Mouse (Mus musculus) thymus, postnatal 0 days (tissue): ENCODE results near the gene Lrrc61. TPM values are rescaled to one million over a fixed set of nuclear protein-coding genes. Genes with fewer than 3 reads are reported as not detected.

ENCODE experiments used
- DNase-seq: peaks from one replicate; pipeline ENCODE4 v3.0.0-alpha.2; 2015; ENCODE audit warnings: low spot score
- polyA plus RNA-seq: library from polyadenylated mRNA; unstranded; fragments of >200 nt; fragmentation: Nextera tagmentation; extraction: Ambion mirVana; gene quantifications from 2 replicates; pipeline ENCODE4 v1.2.1, GENCODE M21; 2015

Lrrc61 gene
- polyA plus RNA-seq, 1 experiment from 2014 or later: 6.1 TPM

- DNase-seq: no peak
Measured at GRCm38 (mm10) chr6:48591871-48592270, 37.3 kb downstream of the Lrrc61 start.

- DNase-seq: peak; percentile 62
Measured at GRCm38 (mm10) chr6:48593158-48594042, 38.8 kb downstream of the Lrrc61 start, which contains the start of the genes Repin1 and Gm44965. TSS of gene Repin1 (plus strand) at chr6:48593883. TSS of gene Gm44965 (plus strand) at chr6:48593941.

GRCm38 (mm10) chr6:48594043-48594738 lies 39.6 kb downstream of the Lrrc61 start:
- DNase-seq: peak; percentile 65

GRCm38 (mm10) chr6:48595278-48595677 lies 40.7 kb downstream of the Lrrc61 start:
- no peak for DNase-seq

- no peak for DNase-seq
Measured at GRCm38 (mm10) chr6:48596545-48597232, 42.1 kb downstream of the Lrrc61 start.

DNA sequence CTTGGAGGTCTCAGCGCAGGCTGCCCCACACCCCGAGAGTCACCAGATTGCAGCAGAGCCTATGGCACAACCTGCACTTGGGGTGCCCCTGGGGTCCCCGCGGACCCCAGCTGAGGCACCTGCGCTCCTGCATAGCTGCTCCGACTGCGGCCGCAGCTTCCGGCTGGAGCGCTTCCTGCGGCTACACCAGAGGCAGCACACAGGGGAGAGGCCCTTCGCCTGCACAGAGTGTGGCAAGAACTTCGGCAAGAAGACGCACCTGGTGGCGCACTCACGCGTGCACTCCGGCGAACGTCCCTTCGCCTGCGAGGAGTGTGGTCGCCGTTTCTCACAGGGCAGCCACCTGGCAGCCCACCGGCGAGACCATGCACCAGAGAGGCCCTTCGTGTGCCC lies 42.6 kb downstream of the Lrrc61 start:
- DNase-seq: no peak

DNA sequence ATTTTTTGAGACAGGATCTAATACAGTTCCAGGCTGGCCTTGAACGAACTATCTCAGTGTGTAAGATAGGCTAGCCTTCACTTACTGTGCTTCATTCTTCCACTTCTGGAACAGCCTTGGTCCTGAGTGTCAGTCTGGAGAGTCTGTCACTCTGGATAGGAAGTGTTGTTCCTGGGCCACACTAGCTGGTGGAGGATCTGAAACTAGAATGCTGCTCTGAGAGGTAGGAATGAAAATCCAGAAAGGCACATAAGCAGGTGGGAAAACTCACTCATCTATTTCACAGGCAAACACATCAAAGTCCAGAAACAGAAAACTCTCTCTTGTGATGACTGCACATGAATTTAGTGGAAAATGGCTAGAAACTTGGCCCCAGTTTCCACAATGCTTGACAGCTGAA lies 46.0 kb downstream of the Lrrc61 start:
- no peak for DNase-seq

GRCm38 (mm10) chr6:48601271-48602079 lies 46.9 kb downstream of the Lrrc61 start, which contains the start of gene Zfp775:
TSS of gene Zfp775 (plus strand) at chr6:48602063.
- DNase-seq: peak; percentile 92

DNA sequence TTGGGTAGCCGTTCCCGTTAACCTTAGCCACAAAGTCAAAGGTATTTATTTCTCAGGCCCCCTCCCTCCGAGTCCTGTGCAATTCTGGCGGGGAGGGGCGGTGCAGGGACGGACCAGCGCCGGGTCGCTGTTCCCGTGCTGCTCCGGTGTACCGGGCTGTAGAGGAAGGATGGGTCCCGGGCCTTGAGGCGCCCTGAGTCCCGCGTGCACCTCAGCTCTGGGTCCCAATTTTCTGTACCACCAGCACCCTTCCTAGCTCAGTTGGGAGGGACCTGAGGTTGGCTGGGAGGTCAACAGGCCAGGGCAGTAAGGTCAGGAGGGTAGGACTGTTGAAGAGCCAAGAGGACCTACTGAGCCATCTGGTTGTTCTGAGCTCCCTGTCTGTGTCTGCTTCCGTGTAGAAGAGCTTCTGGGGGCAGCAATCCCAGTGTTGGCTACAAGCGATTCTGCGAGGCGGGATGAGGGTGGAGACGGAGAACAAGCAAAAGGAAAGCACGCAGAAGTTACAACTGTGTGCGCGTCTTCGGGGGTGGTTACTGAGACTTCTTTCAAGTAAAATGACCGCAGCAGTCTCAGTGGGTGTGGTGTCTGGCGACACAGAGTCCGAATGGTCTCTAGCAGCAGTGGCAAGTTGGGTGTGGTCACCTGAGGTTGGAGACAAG lies 47.6 kb downstream of the Lrrc61 start:
- no peak for DNase-seq

- DNase-seq: no peak
Measured at GRCm38 (mm10) chr6:48608124-48608523, 53.5 kb downstream of the Lrrc61 start.

- no peak for DNase-seq
Measured at GRCm38 (mm10) chr6:48609512-48609911, 54.9 kb downstream of the Lrrc61 start.

GRCm38 (mm10) chr6:48610657-48611056 lies 56.1 kb downstream of the Lrrc61 start:
- no peak for DNase-seq

DNA sequence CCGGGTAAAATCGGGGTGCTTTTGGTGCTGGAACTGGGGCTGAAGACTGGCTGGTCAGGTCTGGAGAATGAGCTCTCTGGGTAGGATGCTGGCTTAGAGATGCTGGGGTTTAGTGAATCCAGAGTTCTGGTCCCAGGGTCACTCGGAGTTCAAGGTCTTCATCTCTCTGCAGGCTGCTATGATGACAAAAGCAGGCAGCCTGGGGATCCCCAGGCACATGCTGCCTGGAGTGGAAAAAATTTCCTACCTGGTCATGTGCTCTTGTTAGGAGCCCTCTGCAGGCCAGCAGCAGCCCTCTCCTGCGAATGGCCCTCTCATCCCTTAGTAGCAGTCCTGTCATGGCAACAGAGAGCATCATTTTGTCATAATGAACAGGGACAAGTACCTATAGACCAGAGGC lies 58.9 kb downstream of the Lrrc61 start:
- DNase-seq: no peak

DNA sequence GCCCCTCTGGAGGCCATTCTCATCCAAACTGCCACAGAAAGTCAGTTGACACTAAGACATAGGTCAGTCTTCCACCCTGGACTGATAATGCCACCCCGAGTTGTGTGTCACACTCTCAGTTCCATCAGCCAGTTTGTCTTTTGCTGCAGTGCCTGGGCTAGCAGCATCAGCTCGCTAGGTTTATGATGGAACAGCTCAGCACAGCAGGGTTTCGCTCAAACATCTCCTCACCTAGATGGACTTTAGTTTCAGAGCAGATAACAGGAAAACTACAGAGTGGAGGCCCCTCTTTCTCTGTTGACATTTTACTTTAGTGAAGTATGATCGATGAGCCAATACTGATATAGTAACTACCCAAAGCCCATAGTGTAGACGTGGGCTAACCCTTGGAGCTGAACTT lies 60.2 kb downstream of the Lrrc61 start:
- no peak for DNase-seq

GRCm38 (mm10) chr6:48620031-48620430 lies 65.4 kb downstream of the Lrrc61 start:
- DNase-seq: no peak

Other genes with a start within 250 kb of the Lrrc61 start
- gene Krba1, start 159.2 kb upstream of the Lrrc61 start, polyA plus RNA-seq: 13.3 and 14.4 TPM in 2 replicates
- gene Zfp467, start 109.0 kb upstream of the Lrrc61 start, polyA plus RNA-seq: 8.6 and 9.9 TPM in 2 replicates
- 0.68 and 0.77 TPM in 2 replicates for gene Sspo, start 106.6 kb upstream of the Lrrc61 start, polyA plus RNA-seq
- gene Atp6v0e2, start 17.2 kb upstream of the Lrrc61 start, polyA plus RNA-seq: 0.78 and 1.1 TPM in 2 replicates
- gene Rarres2, start 18.0 kb downstream of the Lrrc61 start, polyA plus RNA-seq: 14.9 and 18.0 TPM in 2 replicates
- 0.48 TPM in 1 of 2 replicates, not detected in the other for gene Gm45021, start 34.8 kb downstream of the Lrrc61 start, polyA plus RNA-seq
- gene Repin1, start 39.1 kb downstream of the Lrrc61 start, polyA plus RNA-seq: 15.5 and 15.6 TPM in 2 replicates
- gene Gm44965, start 39.1 kb downstream of the Lrrc61 start, polyA plus RNA-seq: not detected in 2 replicates
- 6.8 and 6.9 TPM in 2 replicates for gene Zfp775, start 47.3 kb downstream of the Lrrc61 start, polyA plus RNA-seq
- 2.0 and 2.3 TPM in 2 replicates for gene AI854703, start 72.0 kb downstream of the Lrrc61 start, polyA plus RNA-seq
- gene Gimap8, start 92.4 kb downstream of the Lrrc61 start, polyA plus RNA-seq: 11.8 and 12.8 TPM in 2 replicates
- gene Gimap9, start 121.3 kb downstream of the Lrrc61 start, polyA plus RNA-seq: 164 and 172 TPM in 2 replicates
- 33.0 and 34.3 TPM in 2 replicates for gene Gimap4, start 129.8 kb downstream of the Lrrc61 start, polyA plus RNA-seq
- 184 TPM in 2 replicates for gene Gimap6, start 153.4 kb downstream of the Lrrc61 start, polyA plus RNA-seq
- gene Gm28053, start 163.8 kb downstream of the Lrrc61 start, polyA plus RNA-seq: 11.0 and 13.9 TPM in 2 replicates
- 6.5 and 6.7 TPM in 2 replicates for gene Gimap7, start 163.8 kb downstream of the Lrrc61 start, polyA plus RNA-seq
- 148 and 170 TPM in 2 replicates for gene Gimap1, start 184.3 kb downstream of the Lrrc61 start, polyA plus RNA-seq
- 23.7 and 29.6 TPM in 2 replicates for gene Gimap5, start 191.4 kb downstream of the Lrrc61 start, polyA plus RNA-seq
- gene Gimap3, start 216.1 kb downstream of the Lrrc61 start, polyA plus RNA-seq: 3.6 and 5.3 TPM in 2 replicates